Mouse (Mus musculus): ENCODE results near the gene Adam6a. TPM values are rescaled to one million over a fixed set of nuclear protein-coding genes. Genes with fewer than 3 reads are reported as not detected.

The Adam6a gene
- not detected for total RNA-seq (2023)

GRCm38 (mm10) chr12:113543608-113544007 lies at the start of gene Adam6a:
Gene Adam6a (plus strand): TSS chr12:113543908.

Other genes starting within 250 kb of the Adam6a start
- not detected for gene Adam6b, start 54.4 kb upstream of the Adam6a start, total RNA-seq (2023)